Mouse (Mus musculus) kidney, postnatal 0 days (tissue): ENCODE results near the gene Ralgds. TPM values are rescaled to one million over a fixed set of nuclear protein-coding genes. Genes with fewer than 3 reads are reported as not detected.

Experiments
- ATAC-seq: fragments of 200-750 bp; cut with Nextera tagmentation; replicated peaks from 2 replicates; pipeline ENCODE4 v1.8.0; 2017; ENCODE audit warnings: low read depth, moderate number of reproducible peaks, moderate TSS enrichment, moderate library complexity; ENCODE audit not compliant: low FRiP score
- DNase-seq: peaks from one replicate; pipeline ENCODE4 v3.0.0-alpha.2; 2016; ENCODE audit warnings: low spot score
- H3K27ac ChIP-seq: fragments of 300-500 bp; sonication (generic); 2 replicates; pipeline ENCODE4 v1.5.1; 2014; ENCODE audit warnings: mild to moderate bottlenecking
- H3K27me3 ChIP-seq: fragments of 300-500 bp; sonication (generic); 2 replicates; pipeline ENCODE4 v1.6.1; 2014; ENCODE audit warnings: low read length, mixed read lengths; ENCODE audit not compliant: insufficient read depth
- H3K36me3 ChIP-seq: fragments of 300-500 bp; sonication (generic); 2 replicates; pipeline ENCODE4 v1.6.1; 2014; ENCODE audit warnings: low read length, mixed read lengths; ENCODE audit not compliant: insufficient read depth
- H3K4me1 ChIP-seq: fragments of 300-500 bp; sonication (generic); replicated peaks from 2 replicates; pipeline ENCODE4 v1.6.1; 2014; ENCODE audit warnings: antibody characterized with exemption, low read length, mixed read lengths; ENCODE audit not compliant: insufficient read depth
- H3K4me2 ChIP-seq: fragments of 300-500 bp; sonication (generic); 2 replicates; pipeline ENCODE4 v1.6.1; 2014; ENCODE audit warnings: mild to moderate bottlenecking, low read length, moderate library complexity, mixed read lengths
- H3K4me3 ChIP-seq: fragments of 300-500 bp; sonication (generic); replicated peaks from 2 replicates; pipeline ENCODE4 v1.5.1; 2014; ENCODE audit warnings: low read depth, low read length
- H3K9ac ChIP-seq: fragments of 300-500 bp; sonication (generic); 2 replicates; pipeline ENCODE4 v1.6.1; 2014; ENCODE audit warnings: low read depth, low read length
- H3K9me3 ChIP-seq: fragments of 300-500 bp; sonication (generic); replicated peaks from 2 replicates; pipeline ENCODE4 v1.6.1; 2016; ENCODE audit warnings: low read length, inconsistent platforms, mixed read lengths
- CTCF ChIP-seq: IDR thresholded peaks from 2 replicates; pipeline ENCODE4 v1.5.1; 2016; ENCODE audit warnings: antibody characterized with exemption, low read depth, mild to moderate bottlenecking, moderate library complexity
- WGBS: fragments of 180-500 bp; shearing (Covaris S2); extraction: QIAGEN DNeasy Blood & Tissue Kit; methylation state at CpG from one replicate; pipeline ENCODE4 v1.1.7; 2014; 5-methylcytosine and 5-hydroxymethylcytosine counted together
- polyA plus RNA-seq: library from polyadenylated mRNA; unstranded; fragments of >200 nt; fragmentation: Nextera tagmentation; extraction: Ambion mirVana; gene quantifications from 2 replicates; pipeline ENCODE4 v1.2.1, GENCODE M21; 2015

The Ralgds gene
- polyA plus RNA-seq, 1 experiment from 2014 or later = 18.1 TPM

GRCm38 (mm10) chr2:28591479-28591878 lies 78.6 kb downstream of the Ralgds start:
- no peak for ATAC-seq
- H3K9me3 ChIP-seq = no peaks in the 10 kb centered on the region
- no peak overlapping the region for H3K27ac ChIP-seq
- 51% methylated on average over 2 of the region's 2 CpGs for WGBS
- no peak overlapping the region for H3K9ac ChIP-seq
- H3K4me1 ChIP-seq = no peaks in the 10 kb centered on the region
- no peaks in the 10 kb centered on the region for H3K27me3 ChIP-seq
- H3K36me3 ChIP-seq = no peaks in the 10 kb centered on the region
- no peak for TF ChIP-seq CTCF
- H3K4me2 ChIP-seq = no peak overlapping the region
- no peak for DNase-seq
- no peak overlapping the region for H3K4me3 ChIP-seq

- Histone ChIP-seq H3K4me1 (no peaks in the 10 kb centered on the region), H3K4me2 (no peak overlapping the region), H3K36me3 (no peaks in the 10 kb centered on the region), H3K9ac (no peak overlapping the region), H3K4me3 (no peak overlapping the region), H3K27me3 (no peaks in the 10 kb centered on the region), H3K9me3 (no peaks in the 10 kb centered on the region), H3K27ac (no peak overlapping the region)
- ATAC-seq = 0 out of 2 replicates have a peak, but pooled peaks have one; percentile 57
- 8% methylated on average over 15 of the region's 15 CpGs for WGBS
- DNase-seq = peak; percentile 84
- peak; percentile 89 for TF ChIP-seq CTCF
Measured at GRCm38 (mm10) chr2:28592809-28593208, 79.9 kb downstream of the Ralgds start.

- Histone ChIP-seq H3K36me3 (no peaks in the 10 kb centered on the region), H3K4me2 (no peak overlapping the region), H3K4me3 (no peak overlapping the region), H3K27ac (no peak overlapping the region), H3K9me3 (no peaks in the 10 kb centered on the region), H3K9ac (no peak overlapping the region), H3K4me1 (no peaks in the 10 kb centered on the region), H3K27me3 (no peaks in the 10 kb centered on the region)
- no peak for TF ChIP-seq CTCF
- 75% methylated on average over 7 of the region's 7 CpGs for WGBS
- no peak for ATAC-seq
- no peak for DNase-seq
Measured at GRCm38 (mm10) chr2:28596021-28596420, 83.1 kb downstream of the Ralgds start.

DNA sequence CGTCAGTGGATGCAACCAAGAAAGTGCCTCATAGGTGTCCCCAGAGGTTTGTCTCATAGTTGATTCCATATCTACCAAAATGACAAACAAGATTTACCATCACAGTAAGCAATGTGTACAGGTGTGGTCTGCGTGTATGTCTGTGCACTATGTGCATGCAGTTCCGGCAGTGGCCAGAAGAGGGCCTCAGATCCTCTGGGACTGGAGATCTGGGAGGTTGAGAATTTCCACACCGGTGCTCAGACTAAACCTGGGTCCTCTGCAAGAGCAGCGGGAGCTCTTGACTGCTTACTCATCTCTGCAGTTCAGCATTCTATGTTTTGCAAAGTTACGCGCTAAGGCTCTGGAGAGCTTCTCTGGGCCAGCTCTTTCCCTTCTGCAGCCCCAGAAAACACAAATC lies 84.1 kb downstream of the Ralgds start:
- Histone ChIP-seq H3K27me3 (no peaks in the 10 kb centered on the region), H3K9ac (no peak overlapping the region), H3K4me2 (no peak overlapping the region), H3K4me3 (no peak overlapping the region), H3K36me3 (no peaks in the 10 kb centered on the region), H3K4me1 (no peaks in the 10 kb centered on the region), H3K9me3 (no peaks in the 10 kb centered on the region), H3K27ac (no peak overlapping the region)
- 92% methylated on average over 7 of the region's 7 CpGs for WGBS
- TF ChIP-seq CTCF = peak; percentile 38; the same call in 1 of the 2 replicates
- no peak for DNase-seq
- ATAC-seq = no peak

DNA sequence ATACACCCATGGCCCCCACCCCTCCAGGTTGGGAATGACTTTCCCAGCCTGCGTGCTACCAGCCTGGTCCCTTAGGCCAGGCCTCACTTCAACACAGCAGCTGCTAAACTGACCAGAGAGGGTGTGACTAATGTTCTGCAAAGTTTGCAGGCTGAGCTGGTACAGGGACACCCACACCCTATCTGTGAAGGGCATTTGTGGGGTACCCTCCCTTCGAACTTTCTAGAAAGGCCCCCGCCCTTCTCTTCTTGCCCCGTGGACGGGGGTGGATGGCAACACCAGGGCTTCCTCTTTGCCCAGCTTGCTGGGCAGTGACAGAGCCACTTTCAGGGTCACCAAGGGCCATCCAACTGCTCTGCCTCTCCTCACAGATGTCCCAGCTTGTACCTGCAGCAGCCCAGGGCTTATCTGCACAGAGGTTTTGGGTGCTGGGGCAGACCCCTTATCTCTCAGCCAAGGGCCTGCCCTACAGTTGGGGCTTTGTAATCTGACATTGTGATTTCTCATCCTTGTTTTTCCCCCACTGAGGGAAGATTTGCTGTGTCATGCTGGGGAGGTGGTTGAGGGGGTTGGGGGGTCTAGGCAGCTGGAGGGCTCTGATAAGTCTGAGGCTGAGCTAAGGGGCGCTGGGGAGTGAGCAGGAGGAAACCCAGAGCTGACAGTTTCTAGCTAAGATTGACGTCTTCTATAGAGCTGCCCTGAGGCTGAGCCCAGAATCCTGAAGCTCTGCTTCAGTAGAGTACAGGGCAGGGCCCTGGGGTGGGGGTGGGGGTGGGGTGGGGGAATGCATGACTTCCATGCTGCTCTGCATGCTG lies 85.0 kb downstream of the Ralgds start:
- Histone ChIP-seq H3K27ac (no peak overlapping the region), H3K27me3 (no peaks in the 10 kb centered on the region), H3K36me3 (no peaks in the 10 kb centered on the region), H3K4me1 (no peaks in the 10 kb centered on the region), H3K4me2 (no peak overlapping the region), H3K4me3 (no peak overlapping the region), H3K9me3 (no peaks in the 10 kb centered on the region), H3K9ac (no peak overlapping the region)
- 70% methylated on average over 7 of the region's 7 CpGs for whole genome bisulfite sequencing
- TF ChIP-seq CTCF = no peak
- ATAC-seq = 0 out of 2 replicates have a peak, but pooled peaks have one; percentile 29
- DNase-seq = no peak

GRCm38 (mm10) chr2:28598692-28599568 lies 86.0 kb downstream of the Ralgds start:
- Histone ChIP-seq H3K9me3 (no peaks in the 10 kb centered on the region), H3K4me3 (no peak overlapping the region), H3K4me2 (no peak overlapping the region), H3K4me1 (no peaks in the 10 kb centered on the region), H3K27me3 (no peaks in the 10 kb centered on the region), H3K36me3 (no peaks in the 10 kb centered on the region), H3K9ac (no peak overlapping the region), H3K27ac (no peak overlapping the region)
- ATAC-seq (no peak), DNase-seq (no peak)
- TF ChIP-seq CTCF = no peak
- 59% methylated on average over 12 of the region's 12 CpGs for WGBS
